Mouse (Mus musculus) brain, embryonic 14.5 days (tissue): Measurements from ENCODE around the gene Maco1.

Experiments used
- CTCF ChIP-seq: fragments of 200-500 bp; IDR thresholded peaks from 2 replicates; pipeline ENCODE4 v1.5.1; 2012; ENCODE audit warnings: inconsistent platforms, mild to moderate bottlenecking, moderate library complexity, borderline replicate concordance; ENCODE audit not compliant: insufficient read depth, insufficient read length; ENCODE audit errors: extremely low read depth
- POLR2A ChIP-seq: fragments of 200-500 bp; IDR thresholded peaks from 2 replicates; pipeline ENCODE4 v1.6.1; 2012; ENCODE audit warnings: mild to moderate bottlenecking, inconsistent platforms, borderline replicate concordance; ENCODE audit not compliant: poor library complexity, insufficient read depth, insufficient read length, severe bottlenecking; ENCODE audit errors: extremely low read depth

DNA sequence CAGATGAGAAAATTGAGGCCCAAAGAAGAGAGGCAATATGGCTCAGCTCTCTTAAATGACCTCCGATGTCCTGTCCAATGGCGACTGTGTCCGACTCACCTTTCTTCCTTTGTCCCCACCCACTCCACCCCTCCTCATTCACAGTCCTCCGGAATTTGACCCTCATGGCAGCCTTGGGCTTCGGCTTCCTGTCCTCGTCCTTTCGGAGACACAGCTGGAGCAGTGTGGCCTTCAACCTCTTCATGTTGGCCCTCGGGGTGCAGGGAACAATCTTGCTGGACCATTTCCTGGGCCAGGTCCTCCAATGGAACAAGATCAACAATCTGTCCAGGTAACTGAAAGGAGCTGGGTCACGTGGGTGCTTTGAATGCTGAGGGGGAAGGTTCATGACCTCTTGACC is 23.0 kb upstream of the Maco1 start:
- no peak for TF ChIP-seq POLR2A
- no peak for TF ChIP-seq CTCF
